Mouse (Mus musculus): ENCODE measurements around the gene Zbbx.

Gene Zbbx

DNA sequence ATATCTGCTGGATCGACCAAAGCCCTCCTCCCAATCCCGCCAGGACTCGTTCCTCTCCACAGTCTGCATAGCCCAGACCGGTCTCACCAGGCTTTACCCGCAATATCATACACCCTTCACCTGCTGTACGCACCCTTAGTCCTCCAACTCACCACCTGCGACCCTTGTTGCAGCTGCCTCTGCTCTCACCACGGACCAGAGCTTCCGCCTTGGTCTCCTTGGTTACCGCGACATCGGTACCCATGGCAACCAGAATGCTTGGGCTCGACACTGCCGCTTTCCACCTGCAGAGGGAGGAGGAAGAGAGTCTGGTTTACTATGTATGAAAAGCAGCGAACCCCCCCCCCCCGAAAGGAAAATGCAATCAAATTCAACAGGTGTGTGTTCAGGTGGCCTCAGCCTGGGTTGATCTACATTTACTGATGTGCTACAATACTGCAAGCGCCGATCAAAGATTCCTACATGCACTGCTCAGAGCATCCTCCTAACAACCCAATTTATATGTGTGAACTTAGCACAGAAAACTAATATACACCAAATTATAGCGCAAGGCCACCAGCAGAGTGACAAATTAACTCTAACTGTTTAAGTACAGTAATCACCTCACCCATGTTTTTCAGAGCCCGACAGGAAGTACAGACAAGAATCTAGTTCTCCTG lies at the start of gene Zbbx:
Gene Zbbx (minus strand): TSS at position 197 of the 659 bp plus-strand sequence.
- DNase-seq, result peak; percentile 22

DNA sequence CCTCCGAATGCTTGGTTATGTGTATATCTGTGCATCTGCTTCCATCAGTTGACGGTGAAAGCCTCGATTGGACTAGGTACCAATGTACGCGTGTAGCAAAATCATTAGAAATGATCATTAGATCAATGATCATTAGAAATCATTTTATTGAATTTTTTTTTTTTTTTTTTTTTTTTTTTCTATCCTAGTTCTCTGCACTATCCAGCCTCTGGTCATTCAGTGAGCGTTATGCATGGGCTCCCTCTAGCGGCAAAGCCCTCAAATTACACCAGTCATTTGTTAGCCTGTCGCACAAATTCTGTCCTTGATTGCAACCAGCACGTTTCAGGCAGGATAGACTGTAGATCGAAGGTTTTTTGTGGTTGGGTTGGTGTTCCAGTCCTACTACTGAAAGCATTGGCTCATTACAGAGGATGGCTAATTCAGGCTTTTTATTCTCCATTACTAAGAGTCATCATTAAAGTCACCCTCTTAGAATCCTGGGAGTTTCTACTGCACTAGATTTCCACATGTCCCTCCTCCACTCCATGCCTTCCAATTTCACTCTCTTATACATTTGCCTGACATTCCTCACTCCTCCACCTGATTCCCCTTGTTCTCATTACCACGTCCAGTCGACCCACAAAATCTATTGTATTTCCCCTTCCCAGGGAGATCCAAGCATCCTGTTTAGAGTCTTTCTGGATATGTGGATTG lies 38.1 kb upstream of the Zbbx start:
- DNase-seq, result peak; percentile 58

DNA sequence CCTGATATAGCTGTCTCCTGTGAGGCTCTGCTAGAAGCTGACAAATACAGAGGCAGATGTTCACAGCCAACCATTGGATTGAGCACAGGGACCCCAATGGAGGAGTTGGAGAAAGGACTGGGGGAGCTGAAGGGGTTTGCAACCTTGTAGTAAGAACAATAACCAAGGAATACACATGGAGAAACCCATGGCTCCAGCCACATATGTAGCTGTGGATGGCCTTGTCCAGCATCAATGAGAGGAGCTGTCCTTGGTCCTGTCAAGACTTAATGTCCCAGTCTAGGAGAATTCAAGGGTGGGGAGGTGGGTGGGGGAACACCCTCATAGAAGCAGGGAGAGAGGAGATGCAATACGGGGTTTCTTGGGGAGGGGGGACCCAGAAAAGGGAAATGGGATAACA lies 17.8 kb upstream of the Zbbx start:
- no peak for DNase-seq

DNA sequence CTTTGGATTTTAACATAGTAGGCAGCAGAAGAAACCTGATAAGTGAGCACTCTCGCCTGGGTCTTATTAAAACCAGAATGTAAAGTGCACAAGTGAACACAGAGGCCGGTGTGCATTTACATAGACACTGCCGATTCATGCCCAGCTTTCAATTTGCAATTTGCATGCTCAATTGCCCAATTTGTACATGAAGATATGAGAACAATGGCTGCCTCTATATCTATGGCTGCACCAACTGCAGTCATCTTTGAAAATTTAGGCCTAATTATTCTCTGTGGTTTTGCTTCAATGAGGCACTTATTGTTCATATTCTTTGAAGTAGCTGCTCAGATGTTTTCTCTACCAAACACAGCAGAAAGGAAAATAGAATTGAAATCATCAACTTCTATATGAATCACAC lies 23.0 kb downstream of the Zbbx start:
- DNase-seq, result no peak

DNA sequence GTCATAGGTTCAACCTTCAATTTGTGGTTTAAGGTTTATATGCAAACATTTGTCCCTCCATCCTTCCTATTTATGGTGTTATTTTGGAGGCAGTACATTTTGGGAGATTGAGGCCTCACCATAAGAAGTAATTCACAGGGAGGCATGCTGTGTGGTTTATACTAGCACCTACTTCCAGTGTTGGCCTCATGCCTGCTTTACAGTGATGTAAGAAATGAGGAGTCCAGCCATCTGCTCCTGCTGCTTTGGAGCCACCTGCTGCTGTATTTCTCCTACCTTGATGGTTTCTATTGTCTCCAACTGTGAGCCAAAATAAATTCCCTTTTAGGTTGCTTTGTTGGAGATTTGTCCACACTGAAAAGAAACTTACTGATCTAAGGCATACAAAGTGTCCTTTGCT lies 60.0 kb downstream of the Zbbx start:
- DNase-seq, result no peak

DNA sequence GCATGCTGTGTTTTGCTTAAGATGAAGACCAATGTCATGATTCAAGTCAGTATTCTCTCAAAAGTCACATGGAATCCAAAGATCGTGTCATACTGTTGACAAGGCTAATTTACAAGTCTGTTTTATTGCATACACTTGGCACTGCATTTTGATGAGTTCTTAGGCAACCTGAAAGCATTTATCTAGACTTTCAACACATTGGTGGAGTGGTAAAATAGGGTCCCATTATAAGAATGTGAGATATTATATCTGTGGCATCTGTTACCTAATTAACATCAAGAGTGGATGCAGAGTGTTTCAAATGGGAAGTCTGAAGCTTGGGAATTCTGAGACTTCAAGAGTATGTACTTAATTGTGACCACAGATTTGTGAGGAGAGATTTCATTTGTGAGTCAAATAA lies 79.1 kb downstream of the Zbbx start:
- no peak for DNase-seq

DNA sequence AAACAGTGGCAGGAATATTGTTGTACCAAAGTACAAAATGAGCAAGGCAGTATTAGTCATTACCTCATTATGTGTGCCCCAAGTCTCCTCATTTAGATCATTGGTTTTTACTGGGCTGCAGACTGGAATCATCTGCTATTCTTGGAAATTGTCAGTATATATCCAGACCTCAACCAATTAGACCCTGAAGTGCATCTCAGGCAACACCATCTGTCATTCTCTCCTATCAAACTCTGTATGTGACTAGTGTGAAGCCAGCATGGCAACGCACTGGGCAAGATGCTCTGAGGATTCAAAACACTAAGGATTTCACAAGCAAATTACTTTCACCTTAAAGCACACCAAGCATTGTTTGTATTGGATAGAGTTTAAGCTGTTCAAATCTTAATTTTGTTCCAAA lies 85.9 kb downstream of the Zbbx start:
- no peak for DNase-seq

DNA sequence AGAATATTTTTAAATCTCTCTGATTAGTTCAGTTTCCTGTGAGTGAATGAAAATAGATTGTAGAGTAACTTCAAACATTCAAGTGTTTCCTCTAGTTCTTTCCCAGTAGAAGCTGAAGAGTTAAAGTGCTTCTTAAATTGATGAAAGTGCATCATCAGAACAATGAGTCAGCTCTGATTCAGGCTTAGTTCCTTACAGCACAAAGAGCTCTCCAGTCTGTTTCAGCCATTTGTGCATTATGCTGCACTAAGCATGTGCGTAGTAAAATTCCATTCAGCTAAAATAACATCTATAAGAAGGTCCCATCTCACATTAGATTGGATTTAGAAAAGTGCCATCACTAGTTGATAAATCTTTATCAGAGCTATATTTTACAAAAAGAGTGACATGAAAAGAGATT lies 155.1 kb downstream of the Zbbx start:
- DNase-seq, result no peak
